Mouse (Mus musculus) A20 (cell line): ENCODE results near the gene Ptgfrn.
A peak's percentile ranks its signal among the peaks of the same experiment; 100 is the strongest.

Experiments used
- DNase-seq: peaks from one replicate; pipeline ENCODE4 v3.0.0-alpha.2; 2011; ENCODE audit warnings: low read depth, low spot score

Ptgfrn gene

DNA sequence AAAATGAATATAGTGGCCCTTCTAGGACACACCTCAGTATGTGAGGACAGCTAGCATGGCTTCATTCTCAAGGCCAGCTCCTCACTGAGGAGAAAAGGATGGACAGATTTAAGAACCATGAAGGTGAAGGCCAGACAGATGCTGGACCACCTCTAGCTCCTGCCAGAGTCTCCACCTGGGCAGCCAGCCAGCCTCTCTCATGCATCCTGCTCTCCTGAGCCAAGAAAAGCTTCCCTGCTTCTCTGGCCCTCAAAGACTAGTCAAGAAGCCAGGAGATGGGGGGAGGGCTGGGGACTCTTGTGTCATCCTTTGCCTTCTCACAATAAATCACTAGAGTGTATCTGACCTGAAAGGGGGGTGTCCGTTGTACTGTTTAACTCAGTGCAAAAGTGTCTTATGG, 31.7 kb downstream of the Ptgfrn start:
- no peak for DNase-seq

DNA sequence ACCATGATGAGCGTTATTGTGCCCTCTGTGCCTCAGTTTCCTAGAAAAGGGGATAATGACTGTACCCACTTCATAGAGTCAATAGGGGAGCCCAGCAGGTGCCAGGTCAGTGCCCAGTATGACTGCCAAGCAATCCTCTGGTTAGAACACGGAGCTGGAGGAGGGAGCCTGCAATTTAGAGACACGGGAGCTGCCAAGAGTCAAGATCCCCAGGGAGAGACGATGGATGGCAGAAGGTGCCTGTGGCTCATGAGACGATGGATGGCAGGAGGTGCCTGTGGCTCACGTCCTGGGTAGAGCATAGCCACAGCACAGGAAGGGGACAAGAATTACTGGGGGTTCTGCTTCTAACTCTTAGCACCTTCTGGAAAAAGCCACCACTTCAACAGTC, 32.4 kb downstream of the Ptgfrn start:
- DNase-seq: no peak

DNA sequence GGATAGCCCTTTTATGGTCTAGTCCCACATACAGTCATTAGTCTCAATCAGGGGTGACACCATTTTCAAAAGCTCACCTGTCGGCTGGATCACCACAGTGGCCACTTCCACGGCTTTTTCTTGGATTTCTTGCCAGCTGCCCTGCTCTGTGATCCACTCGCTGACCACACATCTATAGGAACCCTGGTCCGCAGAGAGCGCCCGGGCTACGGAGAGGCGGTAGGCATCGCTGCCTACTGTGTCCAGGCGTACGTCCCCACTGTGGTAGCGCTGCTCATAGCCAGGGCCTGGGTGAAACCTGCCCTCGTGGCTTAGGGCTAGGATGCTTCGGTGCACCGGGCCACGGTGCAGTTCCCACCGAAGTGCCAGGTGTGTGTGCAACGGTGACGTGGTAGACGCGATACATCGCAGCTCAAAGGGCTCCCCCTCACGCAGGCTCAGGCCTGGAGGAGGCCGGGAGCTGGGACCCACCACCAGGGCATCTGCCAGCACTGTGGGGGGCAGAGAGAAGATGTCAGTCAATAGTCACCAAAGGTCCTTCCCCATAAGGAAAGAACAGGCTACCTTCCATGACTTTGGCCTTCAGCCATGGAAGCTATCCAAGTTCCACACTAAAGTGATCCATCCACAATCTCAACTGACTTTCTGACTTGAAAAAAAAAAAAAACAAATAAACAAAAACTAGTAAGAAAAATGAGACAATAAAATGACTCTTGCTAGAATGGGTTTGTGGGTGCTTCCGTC, 32.9 kb downstream of the Ptgfrn start:
- no peak for DNase-seq

DNA sequence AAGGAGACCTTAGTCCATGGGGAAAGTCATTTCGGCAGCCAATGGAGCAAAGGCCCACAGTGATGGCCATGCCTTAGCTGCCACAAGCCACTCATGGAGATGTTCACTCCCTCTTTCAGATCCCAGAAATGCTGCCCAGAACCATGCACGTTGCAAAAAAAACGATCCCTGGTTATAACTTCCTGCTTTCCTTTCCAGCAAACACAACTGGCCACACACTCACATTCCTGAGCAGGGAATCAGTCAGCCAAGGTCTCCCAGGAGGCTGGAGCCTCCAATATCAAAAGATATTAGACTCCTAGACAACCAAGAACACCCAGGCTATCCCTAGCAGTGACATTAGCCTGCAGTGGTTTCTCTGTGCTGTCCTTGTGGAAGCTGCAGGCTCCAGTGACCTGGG, 34.2 kb downstream of the Ptgfrn start:
- no peak for DNase-seq

DNA sequence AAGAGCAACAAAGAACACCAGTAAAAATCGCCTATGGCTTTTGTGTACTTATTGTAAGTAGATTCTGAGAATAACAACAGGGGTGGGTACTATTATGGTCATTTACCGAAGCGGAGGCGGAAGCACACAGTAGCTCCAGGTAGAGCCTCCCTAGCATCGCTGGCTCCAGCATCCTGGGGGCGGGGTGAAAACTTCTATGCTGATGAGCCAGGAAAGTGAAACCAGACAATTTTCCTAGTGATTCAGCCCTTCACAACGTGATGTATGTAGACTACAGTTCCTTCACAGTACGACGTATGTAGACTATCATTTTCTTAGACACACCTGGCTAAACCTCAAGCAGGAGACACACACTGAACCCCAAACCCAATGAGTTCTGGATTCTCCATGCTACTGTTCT, 36.7 kb downstream of the Ptgfrn start:
- no peak for DNase-seq

DNA sequence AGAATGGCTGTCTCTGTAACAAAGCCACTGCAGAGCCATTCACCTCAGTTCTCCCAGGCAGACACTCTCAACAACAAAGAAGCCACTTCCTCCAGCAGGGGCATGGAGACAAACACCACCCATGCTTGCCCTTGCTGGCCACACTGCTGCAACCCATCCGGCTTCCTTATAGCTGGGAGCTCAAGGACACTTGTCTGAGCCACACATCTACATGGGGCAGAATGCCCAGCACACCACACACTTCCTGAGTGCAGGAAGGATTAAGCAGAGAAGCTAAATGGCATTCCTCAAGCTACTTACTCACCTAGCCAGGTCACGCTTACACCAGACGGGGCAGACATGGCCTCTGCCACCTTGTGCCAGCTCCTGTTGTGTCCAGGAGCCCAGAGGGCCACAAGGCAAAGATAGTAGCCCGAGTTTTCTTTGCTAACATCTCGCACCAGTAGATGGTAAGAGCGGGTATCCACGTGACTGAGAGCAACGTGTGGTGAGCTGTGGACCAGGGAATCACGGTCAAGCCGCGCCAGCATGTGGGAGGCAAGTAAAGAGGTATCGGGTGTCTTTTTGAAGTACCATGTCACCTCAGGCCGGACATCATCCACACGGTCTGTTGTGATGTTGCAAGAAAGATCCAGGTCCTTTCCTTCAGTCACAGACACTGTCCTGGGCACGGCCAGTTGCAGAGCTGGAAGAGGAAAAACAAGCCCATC, 37.4 kb downstream of the Ptgfrn start:
- DNase-seq: no peak

DNA sequence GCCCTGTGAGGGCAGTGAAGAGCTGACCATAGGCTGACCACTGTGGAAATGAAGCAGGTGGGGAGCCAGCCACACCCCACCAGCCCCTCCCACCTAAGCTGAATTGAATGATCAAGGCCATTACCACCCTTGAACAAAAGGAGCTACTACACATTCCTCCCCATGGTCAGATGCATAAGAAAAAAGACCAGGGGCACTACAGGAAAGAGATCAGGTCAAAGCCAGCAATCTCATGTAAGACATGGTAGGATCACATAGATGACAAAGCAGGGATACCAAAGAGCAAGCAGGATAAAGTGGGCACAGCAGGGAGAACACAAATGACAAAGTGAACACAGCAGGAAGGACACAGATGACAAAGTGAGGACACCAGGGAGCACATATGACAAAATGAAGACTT, 38.5 kb downstream of the Ptgfrn start:
- DNase-seq: no peak

DNA sequence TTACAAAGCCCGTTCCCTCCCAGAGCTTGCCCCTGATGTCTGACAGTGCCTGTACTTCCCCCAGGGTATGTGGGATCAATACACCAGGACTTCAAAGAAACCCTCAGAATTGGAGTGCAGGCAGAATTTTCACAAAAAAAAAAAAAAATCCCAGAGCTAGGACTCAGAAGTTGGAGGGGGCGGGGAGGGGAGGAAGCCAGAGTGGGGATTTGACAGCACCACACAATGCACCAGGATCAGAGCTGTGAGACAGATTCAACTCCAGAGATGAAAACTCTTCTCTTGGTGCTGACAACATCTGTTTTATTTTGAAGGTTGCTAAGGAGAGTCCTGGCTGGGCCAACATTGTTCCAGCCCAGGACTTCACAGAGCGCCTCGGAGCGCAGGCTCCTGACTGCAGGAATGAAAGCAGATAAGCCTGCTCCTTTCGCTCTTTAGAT, 39.3 kb downstream of the Ptgfrn start:
- DNase-seq: no peak

DNA sequence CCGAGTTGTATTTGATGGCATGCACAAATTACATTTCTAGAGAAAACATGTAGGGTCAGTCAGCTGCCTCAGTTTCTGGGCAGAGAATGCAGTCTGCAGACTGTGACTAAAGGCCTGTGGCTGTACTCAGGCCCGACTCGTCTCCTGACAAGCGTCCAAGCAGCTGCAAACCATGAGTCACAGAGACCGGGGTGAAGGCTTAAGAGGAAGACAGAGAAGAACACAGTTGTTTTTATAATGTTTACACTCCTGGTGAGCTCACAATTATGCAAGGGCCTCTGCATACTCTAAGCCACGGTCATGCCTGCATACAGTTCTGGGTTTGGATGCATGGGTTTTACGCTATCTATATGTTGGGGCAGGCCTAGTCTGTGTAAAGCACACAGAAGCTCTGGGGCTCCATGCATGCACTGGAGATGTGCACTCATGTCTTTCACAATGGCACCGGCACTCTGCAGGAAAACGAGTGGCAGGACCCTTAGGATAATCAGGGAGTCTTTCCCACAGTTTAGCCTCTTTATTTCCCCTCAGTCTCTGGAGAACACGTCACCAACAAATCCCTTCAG, 39.8 kb downstream of the Ptgfrn start:
- DNase-seq: no peak

DNA sequence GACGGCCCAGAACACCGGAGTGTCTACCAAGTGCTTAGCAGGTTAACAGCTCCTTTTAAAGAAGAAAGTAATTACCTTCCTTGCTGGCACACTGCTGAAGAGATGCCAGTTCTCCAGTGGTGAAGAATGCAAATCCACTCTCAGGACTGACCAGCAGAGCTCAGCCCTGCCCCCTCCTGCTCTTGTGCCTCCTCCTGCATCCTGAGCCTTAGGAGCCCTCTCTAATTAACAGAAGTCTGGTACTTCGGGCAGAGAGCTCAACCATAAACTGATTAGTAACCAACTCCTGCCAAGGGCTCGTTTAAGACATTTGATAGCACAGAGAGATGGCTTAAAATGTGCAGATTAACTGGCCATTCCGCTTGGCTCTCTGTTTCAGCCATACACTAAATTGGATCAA, 41.4 kb downstream of the Ptgfrn start:
- DNase-seq: no peak

DNA sequence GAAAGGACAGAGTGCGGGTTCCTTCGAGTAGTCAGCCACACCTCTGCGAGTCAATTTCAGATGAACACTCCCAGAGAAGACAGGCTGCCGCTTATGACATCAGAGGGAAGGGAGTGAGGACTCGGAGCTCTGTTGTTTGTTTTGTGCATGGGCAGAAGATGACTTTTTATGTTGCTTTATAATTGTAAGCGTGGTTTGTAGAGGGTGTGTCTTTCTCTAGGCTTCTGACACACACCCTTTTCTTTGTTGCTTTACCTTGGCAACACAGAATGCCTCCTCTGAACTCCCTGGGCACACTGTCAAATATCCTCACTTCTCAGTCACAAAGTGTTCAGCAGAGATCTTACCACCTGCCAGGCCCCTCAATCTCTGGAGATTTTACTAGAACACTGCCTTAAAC, 43.9 kb downstream of the Ptgfrn start:
- no peak for DNase-seq

DNA sequence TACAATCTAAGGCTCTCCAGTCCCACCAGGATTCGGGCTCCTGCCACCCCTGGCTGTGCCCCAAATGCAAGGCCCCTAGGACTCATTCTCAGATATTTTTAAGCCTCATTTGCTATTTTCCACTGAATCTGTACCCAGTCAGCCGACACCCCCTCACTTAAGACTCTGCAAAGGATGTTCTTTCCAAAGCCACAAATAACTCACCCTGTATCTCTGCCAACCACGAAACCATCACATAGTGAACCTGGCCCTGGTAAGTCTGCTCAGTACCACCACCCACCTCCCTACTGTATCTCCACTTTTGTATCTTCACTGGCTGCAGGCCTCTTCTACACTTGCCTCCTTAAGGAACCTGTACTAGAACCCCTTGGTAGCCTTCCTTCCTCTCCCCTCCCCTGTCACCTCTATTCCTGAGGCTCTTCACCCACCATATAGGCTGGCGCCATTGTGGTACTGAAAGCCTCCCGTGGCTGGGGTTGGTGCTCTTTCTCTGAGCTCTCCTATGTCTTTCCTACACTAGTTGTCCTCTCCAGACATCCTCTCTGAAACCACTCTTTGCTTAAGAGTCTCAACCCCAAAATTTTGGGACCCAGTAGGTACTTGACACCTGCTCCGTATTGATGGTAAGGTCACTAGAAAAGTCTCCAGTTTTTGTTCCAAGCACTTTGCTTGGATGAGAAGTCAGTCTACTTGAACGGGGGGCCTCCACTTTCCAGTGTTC, 48.1 kb downstream of the Ptgfrn start:
- no peak for DNase-seq

DNA sequence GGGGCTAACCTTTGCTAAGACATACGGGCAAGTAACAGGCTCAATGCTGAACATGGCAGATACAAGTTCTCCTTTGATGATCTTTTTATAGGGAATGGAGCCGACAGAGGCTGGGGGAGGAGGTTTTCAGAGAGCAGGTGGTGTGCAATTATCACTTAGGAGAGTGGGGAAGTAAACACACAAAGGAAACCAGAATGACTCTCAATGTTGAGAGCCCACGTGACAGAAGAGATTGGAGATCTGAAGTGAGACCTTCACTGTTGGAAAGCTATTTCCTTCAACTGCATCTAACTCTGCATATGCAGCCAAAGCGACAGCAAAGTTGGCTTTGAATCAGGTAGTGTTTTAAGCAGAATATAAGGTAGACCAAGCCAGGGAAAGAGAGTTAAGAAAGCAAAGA, 50.9 kb downstream of the Ptgfrn start:
- peak; percentile 12 for DNase-seq

DNA sequence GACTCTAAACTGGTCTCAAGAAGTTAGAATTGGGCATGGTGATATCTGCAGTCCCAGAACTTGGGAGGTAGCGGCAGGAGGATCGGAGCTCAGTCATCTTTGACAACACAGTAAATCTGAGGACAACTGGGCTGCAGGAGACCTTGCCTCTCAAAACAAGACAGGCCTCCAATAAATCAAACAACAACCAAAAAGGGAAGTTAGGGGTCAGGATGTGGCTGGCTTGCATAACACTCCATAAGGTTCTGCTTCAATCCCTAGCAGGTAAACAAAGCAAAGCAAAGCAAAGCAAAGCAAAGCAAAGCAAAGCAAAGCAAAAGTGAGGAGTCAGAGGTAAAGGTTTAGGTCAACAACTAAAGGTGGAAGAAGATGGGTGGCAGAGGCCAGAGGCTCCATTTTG, 51.9 kb downstream of the Ptgfrn start:
- DNase-seq: peak; percentile 15

DNA sequence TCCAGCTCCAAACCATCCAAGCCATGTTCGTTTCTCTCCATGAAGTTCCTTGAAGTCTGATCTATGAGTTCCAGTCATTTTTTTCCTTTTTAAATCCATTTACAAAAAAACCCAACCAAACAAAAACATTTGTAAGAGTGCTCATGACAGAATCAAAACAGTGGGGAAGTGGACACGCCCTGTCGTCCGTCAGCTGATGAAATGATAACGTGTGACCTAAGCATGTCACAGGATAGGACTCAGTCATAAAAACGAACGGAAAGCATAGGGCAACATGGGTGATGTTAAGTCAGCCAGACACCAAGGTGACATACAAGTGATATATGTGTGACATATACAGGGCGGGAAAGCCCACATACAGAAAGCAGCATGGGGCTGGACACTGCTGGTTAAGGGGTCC, 54.9 kb downstream of the Ptgfrn start:
- DNase-seq: no peak

DNA sequence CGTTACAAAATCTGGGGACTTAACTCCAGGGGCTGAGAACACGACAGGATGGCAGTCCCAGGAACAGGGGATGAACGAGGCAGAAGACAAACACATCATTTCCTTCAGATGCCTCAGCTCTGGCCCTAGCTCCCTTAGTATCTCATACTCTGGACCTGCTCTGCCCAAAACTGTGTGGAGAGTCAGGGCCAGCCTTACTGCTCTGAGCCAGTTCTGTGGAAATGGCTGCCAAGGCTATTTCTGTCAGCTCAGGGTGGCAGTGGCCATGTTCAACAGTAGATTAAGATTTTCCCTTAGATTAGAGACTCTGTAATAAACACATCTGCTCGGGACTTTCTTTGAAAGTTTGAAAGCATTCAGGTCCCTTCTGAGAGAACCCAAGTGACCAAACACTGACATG, 58.5 kb downstream of the Ptgfrn start:
- no peak for DNase-seq

DNA sequence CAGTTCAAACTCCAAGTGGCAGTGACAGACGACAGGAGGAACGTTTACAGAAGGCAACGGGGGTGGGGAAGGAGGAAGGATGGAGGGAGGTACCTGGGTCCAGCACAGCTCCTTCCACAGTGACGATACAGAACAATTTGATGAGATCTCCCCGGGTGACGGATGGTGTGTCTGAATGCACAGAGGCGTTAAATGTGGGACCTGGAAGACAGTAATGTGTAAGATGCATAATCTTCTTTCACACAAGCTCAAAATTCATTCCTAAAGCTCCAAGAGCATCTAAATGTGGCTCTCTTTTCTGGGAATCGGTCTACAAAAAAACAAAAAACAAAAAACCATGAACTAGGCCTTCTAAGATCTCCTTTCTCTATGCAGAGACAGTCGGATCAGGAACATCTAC, 60.1 kb downstream of the Ptgfrn start:
- DNase-seq: no peak

DNA sequence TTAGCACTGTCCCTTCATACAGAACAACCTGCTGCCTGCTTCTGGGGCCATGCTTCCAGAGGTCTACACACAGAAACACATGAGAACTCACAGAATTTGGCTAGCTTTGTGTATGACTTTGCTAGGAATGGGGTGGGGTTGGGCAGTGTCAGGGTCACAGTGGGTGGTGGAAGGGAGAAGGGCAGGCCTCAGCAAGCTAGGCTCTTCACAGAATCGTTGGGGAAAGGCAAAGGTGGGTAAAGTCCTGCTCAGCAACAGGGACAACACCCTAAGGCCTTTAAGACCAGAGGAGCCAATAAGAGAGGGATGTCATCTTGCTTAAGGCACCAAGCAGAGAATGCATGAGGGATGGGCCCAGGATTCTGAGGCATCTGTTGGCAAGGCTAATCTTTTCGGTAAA, 61.3 kb downstream of the Ptgfrn start:
- DNase-seq: no peak

DNA sequence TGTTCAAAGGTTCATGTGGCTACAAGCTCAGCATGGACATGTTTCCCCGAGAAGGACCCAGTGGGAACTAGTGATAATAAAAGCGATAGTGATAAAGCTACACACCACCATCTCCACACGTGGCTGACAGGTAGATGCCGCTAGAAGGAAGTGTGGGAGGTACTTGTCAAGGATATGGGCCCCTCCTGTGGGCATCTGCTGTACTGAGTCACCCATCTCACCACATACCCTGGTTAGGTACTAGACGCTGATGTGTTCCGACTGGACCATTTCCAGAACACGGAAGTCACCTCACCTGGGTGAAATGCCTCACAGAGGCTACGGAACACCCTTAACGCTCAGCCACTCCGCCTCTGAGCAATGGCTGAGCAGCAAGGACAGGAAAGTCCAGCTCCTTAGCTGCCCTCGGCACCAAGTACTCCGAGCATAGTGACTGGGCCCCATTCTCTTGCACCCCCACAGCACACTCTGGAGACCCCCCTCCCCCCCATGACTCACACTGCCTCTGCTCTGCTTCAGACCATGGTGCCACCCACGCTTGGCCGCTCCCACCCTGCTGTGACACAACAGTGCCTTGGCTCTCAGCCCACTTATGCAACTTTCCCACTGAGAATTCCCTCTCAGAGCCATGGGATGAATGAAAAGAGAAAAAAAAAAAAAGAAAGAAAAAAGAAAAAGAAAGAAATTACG, 62.3 kb downstream of the Ptgfrn start:
- DNase-seq: no peak

DNA sequence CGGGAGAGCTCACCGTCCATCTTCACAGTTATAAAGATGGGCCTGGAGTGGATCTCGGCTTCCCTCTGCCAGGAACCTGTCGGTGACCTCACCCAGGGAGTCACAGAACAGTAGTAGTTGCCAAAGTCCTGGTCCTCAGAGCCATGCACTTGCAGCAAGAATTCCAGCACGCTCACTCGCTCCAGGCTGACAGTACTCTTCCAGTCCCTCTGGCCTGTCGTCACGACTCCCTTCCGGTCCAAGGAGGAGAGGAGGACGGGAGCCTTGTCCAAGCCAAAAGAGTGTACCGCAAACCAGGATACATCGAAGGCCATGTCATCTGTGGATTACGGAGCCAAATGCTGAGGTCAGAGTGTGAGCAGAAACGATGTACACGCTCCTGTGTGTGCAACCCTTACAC, 64.6 kb downstream of the Ptgfrn start:
- no peak for DNase-seq

DNA sequence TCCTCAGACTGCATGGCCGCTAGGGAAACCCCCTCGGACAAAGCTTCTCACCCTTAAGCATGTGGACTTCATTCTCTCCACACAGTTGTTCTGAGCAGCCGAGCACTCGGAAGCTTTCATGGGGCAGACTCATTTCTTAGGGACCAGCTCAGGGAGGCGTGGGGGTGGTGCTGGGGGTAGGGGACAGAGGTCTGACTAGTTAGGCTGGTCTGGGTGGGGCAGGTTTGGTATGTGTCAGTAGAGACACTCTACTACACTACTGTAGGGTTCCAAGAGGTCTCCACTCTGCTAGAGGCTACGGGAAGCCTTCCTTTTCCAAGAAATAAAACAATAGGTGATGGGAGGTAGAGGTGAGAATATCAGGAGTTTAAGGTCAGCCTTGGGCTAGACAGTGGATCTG, 65.4 kb downstream of the Ptgfrn start:
- no peak for DNase-seq

DNA sequence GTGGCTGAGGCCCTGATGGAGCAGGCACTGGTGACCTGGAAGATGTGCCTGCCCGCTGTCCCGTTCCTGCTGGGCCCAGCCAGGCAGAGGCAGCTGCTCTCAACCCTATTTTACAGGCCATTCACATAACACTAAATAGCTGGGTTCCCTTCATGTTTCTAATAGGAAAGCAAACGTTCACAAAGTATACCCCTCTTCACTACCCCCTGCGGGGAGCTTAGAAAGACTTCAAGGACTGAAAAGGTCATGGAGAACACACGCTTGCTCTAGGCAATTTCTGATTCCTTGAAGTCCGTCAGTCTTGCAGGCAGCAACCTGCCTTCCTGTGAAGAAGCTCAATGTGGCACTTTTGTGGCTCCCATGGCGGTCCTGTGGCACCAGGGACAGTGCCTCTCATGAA, 68.1 kb downstream of the Ptgfrn start:
- no peak for DNase-seq
